Mouse (Mus musculus): ENCODE measurements around the gene Tardbp. TPM values are rescaled to one million over a fixed set of nuclear protein-coding genes. Genes with fewer than 3 reads are reported as not detected.

Gene Tardbp
- total and polyA plus RNA-seq, 3 experiments: 211 to 455 TPM; not detected in 1

DNA sequence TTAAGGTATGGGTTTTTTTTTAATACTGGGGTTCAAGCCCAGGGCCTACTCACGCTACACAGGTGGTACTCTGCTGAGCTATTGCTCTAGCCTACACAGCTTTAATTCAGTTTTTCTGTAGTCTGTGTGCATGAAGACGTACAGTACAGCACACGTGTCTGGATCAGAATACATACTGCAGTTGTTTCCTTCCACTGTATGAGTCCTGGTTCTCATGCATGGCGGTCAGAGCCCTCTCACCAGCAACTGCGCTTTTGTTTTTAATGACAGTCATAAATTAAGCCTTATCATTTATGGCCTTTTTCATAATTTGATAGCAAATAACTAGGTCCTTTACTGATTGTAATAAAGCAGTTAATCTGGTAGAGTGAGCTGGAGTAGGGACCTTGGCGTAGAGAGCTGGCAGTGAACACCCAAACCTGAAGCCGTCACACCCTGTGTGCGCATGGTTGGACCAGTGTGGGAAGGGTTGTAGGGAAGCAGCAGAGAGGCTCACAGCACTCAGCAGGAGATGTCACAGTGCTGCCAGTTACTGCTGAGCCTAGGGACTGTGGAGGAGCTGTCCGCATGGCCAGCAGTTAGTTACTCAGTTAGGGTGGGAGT is 56.0 kb downstream of the Tardbp start:
- Histone ChIP-seq H3K36me3 (ENCODE audit: control insufficient read depth in 1 of 2, insufficient read depth in 2 of 2, low read length in 2 of 2) (peaks cover 0 to 22% of the 10 kb centered on the region in 2 experiments; a peak in 2 of 4 replicates), H3K27ac (ENCODE audit: control insufficient read depth, low read depth, low read length) (no peak overlapping the region), H3K4me3 (ENCODE audit: control insufficient read depth in 1 of 2, insufficient read depth in 1 of 2, low read depth in 2 of 2, low read length in 2 of 2) (no peak overlapping the region), H3K79me2 (ENCODE audit: control insufficient read depth, insufficient read depth, low read length, poor library complexity) (no peaks in the 10 kb centered on the region), H3K4me1 (ENCODE audit: control insufficient read depth in 1 of 2, insufficient read depth in 2 of 2, low read length in 2 of 2) (no peaks in the 10 kb centered on the region), H3K9ac (ENCODE audit: control insufficient read depth, low read depth, low read length, poor library complexity, severe bottlenecking) (no peak overlapping the region), H3K9me3 (replicated peaks; ENCODE audit: insufficient read depth, low read length) (no peaks in the 10 kb centered on the region), H3K27me3 (ENCODE audit: control insufficient read depth in 1 of 2, insufficient read depth in 2 of 2, low read length in 2 of 2) (no peaks in the 10 kb centered on the region)
- DNase-seq (ENCODE audit: low read depth, low spot score): no peak
- no peak for TF ChIP-seq ELF1 (IDR thresholded peaks at IDR 0.05; ENCODE audit: low read depth, low read length)
- TF ChIP-seq ZKSCAN1 (IDR thresholded peaks at IDR 0.05; ENCODE audit: low read depth, low read length): no peak
- TF ChIP-seq GABPA (IDR thresholded peaks at IDR 0.05; ENCODE audit: low read depth, low read length): no peak
- no peak for TF ChIP-seq CTCF (IDR thresholded peaks at IDR 0.05 in 2 of 3, conservative IDR thresholded peaks at IDR 0.05 in 1 of 3; ENCODE audit: control insufficient read depth in 1 of 3, insufficient read depth in 1 of 3, low read depth in 2 of 3, low read length in 3 of 3, poor library complexity in 1 of 3, severe bottlenecking in 1 of 3)
- no peak for TF ChIP-seq RCOR1 (IDR thresholded peaks at IDR 0.05; ENCODE audit: low read depth, low read length)
- TF ChIP-seq CHD1 (IDR thresholded peaks at IDR 0.05; ENCODE audit: low read depth, low read length): no peak
- TF ChIP-seq NELFE (IDR thresholded peaks at IDR 0.05; ENCODE audit: low read depth, low read length): no peak
- TF ChIP-seq RAD21 (IDR thresholded peaks at IDR 0.05; ENCODE audit: low read depth, low read length): no peak
- TF ChIP-seq BHLHE40 (IDR thresholded peaks at IDR 0.05; ENCODE audit: borderline replicate concordance, low read depth, low read length): no peak
- TF ChIP-seq MAFK (IDR thresholded peaks at IDR 0.05; ENCODE audit: borderline replicate concordance, low read depth, low read length): no peak
- TF ChIP-seq E2F4 (IDR thresholded peaks at IDR 0.05; ENCODE audit: borderline replicate concordance, low read depth, low read length): no peak
- TF ChIP-seq TAL1 (IDR thresholded peaks at IDR 0.05; ENCODE audit: low read length): no peak
- no peak for TF ChIP-seq POLR2AphosphoS2 (IDR thresholded peaks at IDR 0.05; ENCODE audit: low read length)

DNA sequence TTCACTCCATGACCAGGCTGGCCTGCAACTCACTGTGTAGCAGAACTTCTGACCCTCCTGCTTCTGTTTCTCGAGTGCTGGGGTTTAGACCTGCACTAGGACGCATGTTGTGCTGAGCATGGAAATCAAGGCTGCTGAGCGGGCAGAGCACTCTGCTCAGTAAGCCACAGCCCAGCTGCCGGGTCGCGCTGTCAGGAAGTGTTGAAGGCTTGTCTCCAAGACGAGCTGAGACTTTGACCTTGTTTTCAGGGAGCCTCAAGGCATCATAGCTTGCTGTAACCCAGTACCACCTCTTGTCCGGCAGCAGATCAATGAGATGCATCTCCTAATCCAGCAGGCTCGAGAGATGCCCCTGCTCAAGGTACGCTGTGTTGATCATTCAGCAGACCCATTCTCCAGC is 56.7 kb downstream of the Tardbp start:
- no peak for DNase-seq (ENCODE audit: low read depth, low spot score)
- no peak for TF ChIP-seq MXI1 (IDR thresholded peaks at IDR 0.05; ENCODE audit: low read depth, low read length)
- no peak for TF ChIP-seq RAD21 (IDR thresholded peaks at IDR 0.05; ENCODE audit: low read depth, low read length)
- no peak for TF ChIP-seq UBTF (IDR thresholded peaks at IDR 0.05; ENCODE audit: borderline replicate concordance, insufficient read depth, low read depth, low read length)
- TF ChIP-seq ZMIZ1 (IDR thresholded peaks at IDR 0.05; ENCODE audit: low read depth, low read length): no peak
- TF ChIP-seq CHD1 (IDR thresholded peaks at IDR 0.05; ENCODE audit: low read depth, low read length): no peak
- no peak for TF ChIP-seq POLR2A (IDR thresholded peaks at IDR 0.05; ENCODE audit: control insufficient read depth in 1 of 2, insufficient read depth in 1 of 2, low read depth in 1 of 2, low read length in 2 of 2, poor library complexity in 1 of 2)
- no peak for TF ChIP-seq HCFC1 (IDR thresholded peaks at IDR 0.05; ENCODE audit: low read depth, low read length)
- TF ChIP-seq CHD2 (IDR thresholded peaks at IDR 0.05; ENCODE audit: low read length): no peak
- TF ChIP-seq ETS1 (IDR thresholded peaks at IDR 0.05; ENCODE audit: low read depth, low read length): no peak
- TF ChIP-seq MYC (IDR thresholded peaks at IDR 0.05; ENCODE audit: low read depth, low read length): no peak
- TF ChIP-seq POLR2AphosphoS5 (IDR thresholded peaks at IDR 0.05; ENCODE audit: borderline replicate concordance, low read depth, low read length): no peak
- no peak for TF ChIP-seq GABPA (IDR thresholded peaks at IDR 0.05; ENCODE audit: low read depth, low read length)
- TF ChIP-seq MAX (IDR thresholded peaks at IDR 0.05; ENCODE audit: low read length): no peak
- TF ChIP-seq ZNF384 (IDR thresholded peaks at IDR 0.05; ENCODE audit: low read depth, low read length): no peak
- TF ChIP-seq RCOR1 (IDR thresholded peaks at IDR 0.05; ENCODE audit: low read depth, low read length): no peak
- H3K79me2 ChIP-seq (ENCODE audit: control insufficient read depth, insufficient read depth, low read length, poor library complexity): no peaks in the 10 kb centered on the region
- no peak overlapping the region for H3K4me3 ChIP-seq (ENCODE audit: control insufficient read depth in 1 of 2, insufficient read depth in 1 of 2, low read depth in 2 of 2, low read length in 2 of 2)
- peaks cover 0 to 21% of the 10 kb centered on the region in 2 experiments; a peak in 2 of 4 replicates for H3K36me3 ChIP-seq (ENCODE audit: control insufficient read depth in 1 of 2, insufficient read depth in 2 of 2, low read length in 2 of 2)
- H3K9me3 ChIP-seq (replicated peaks; ENCODE audit: insufficient read depth, low read length): no peaks in the 10 kb centered on the region
- no peak overlapping the region for H3K27ac ChIP-seq (ENCODE audit: control insufficient read depth, low read depth, low read length)
- no peak overlapping the region for H3K9ac ChIP-seq (ENCODE audit: control insufficient read depth, low read depth, low read length, poor library complexity, severe bottlenecking)
- no peaks in the 10 kb centered on the region for H3K27me3 ChIP-seq (ENCODE audit: control insufficient read depth in 1 of 2, insufficient read depth in 2 of 2, low read length in 2 of 2)
- no peaks in the 10 kb centered on the region for H3K4me1 ChIP-seq (ENCODE audit: control insufficient read depth in 1 of 2, insufficient read depth in 2 of 2, low read length in 2 of 2)

Measured in MEL (cell line).